In genomic region chr2:178429426-178429825, GRCm38 (mm10) we compare ENCODE assay signal across 28 mouse cellular contexts. TPM values are rescaled to one million over a fixed set of nuclear protein-coding genes. Genes with fewer than 3 reads are reported as not detected.
"Had no signal": no experiment of that assay in that cellular context is flagged by ENCODE, and none has a peak within 500 bp of the region (broad histone marks: within the 10 kb centered on the region; RNA-seq: fewer than 3 reads in every experiment).

No protein-coding gene starts in this region.

- H3K9me3 ChIP-seq: embryonic facial prominence, embryonic 10.5 days; embryonic facial prominence, embryonic 12.5 days; embryonic facial prominence, embryonic 13.5 days; embryonic facial prominence, embryonic 15.5 days; forebrain, embryonic 10.5 days; forebrain, embryonic 12.5 days; forebrain, embryonic 13.5 days; forebrain, embryonic 15.5 days had no signal

- H3K4me3 ChIP-seq: embryonic facial prominence, embryonic 10.5 days; embryonic facial prominence, embryonic 12.5 days; embryonic facial prominence, embryonic 13.5 days; embryonic facial prominence, embryonic 15.5 days; erythroblast, embryonic 14.5 days; forebrain, embryonic 10.5 days; forebrain, embryonic 12.5 days; forebrain, embryonic 13.5 days; forebrain, embryonic 15.5 days; gastrocnemius, adult 2 months had no signal

- ATAC-seq: forebrain, embryonic 13.5 days; forebrain, embryonic 14.5 days; forebrain, embryonic 15.5 days; forebrain, embryonic 16.5 days; forebrain, postnatal 0 days had no signal

- H3K27me3 ChIP-seq: forebrain, embryonic 13.5 days; forebrain, embryonic 15.5 days had no signal

- H3K27ac ChIP-seq: embryonic facial prominence, embryonic 10.5 days; embryonic facial prominence, embryonic 12.5 days; embryonic facial prominence, embryonic 13.5 days; embryonic facial prominence, embryonic 15.5 days; forebrain, embryonic 10.5 days; forebrain, embryonic 12.5 days; forebrain, embryonic 13.5 days; forebrain, embryonic 15.5 days; gastrocnemius, adult 2 months had no signal

- H3K4me1 ChIP-seq: forebrain, embryonic 12.5 days; forebrain, embryonic 15.5 days had no signal

- H3K9ac ChIP-seq: embryonic facial prominence, embryonic 12.5 days; embryonic facial prominence, embryonic 13.5 days; embryonic facial prominence, embryonic 15.5 days; forebrain, embryonic 12.5 days; forebrain, embryonic 13.5 days; forebrain, embryonic 15.5 days; forebrain, postnatal 0 days had no signal

- H3K4me2 ChIP-seq: embryonic facial prominence, embryonic 12.5 days; embryonic facial prominence, embryonic 13.5 days; embryonic facial prominence, embryonic 15.5 days; forebrain, embryonic 12.5 days; forebrain, embryonic 13.5 days; forebrain, embryonic 15.5 days had no signal

- H3K36me3 ChIP-seq: embryonic facial prominence, embryonic 10.5 days; embryonic facial prominence, embryonic 12.5 days; embryonic facial prominence, embryonic 13.5 days; embryonic facial prominence, embryonic 15.5 days; forebrain, embryonic 10.5 days; forebrain, embryonic 12.5 days; forebrain, embryonic 15.5 days had no signal

- DNase-seq: cerebellum, adult 18-20 months; cerebellum, adult 2 months; cerebellum, adult 8-10 months; cerebellum, adult 9-10 months; cerebellum, adult 9-11 months; cerebellum, postnatal 10 days; cerebellum, postnatal 14 days; cerebellum, postnatal 25 days; cerebellum, postnatal 36 days; embryo, embryonic 11 days; forebrain, postnatal 0 days; gastrocnemius, adult 2 months; gastrocnemius, postnatal 10 days; gastrocnemius, postnatal 14 days; gastrocnemius, postnatal 25 days; gastrocnemius, postnatal 36 days had no signal

RNA-seq across cellular contexts. Expression of gene Cdh26, which starts 0.9 kb away (rescaled TPM):
- polyA plus RNA-seq: erythroblast, embryonic 14.5 days; forebrain, embryonic 11.5 days; forebrain, embryonic 13.5 days had no signal

RNA-seq across cellular contexts. Expression of gene Fam217b, which starts 15.1 kb away (rescaled TPM):
- polyA plus RNA-seq: erythroblast, embryonic 14.5 days had no signal

RNA-seq across cellular contexts. Expression of gene Sycp2, which starts 21.9 kb away (rescaled TPM):
- polyA plus RNA-seq: embryonic facial prominence, embryonic 15.5 days; erythroblast, embryonic 14.5 days had no signal
